Mouse (Mus musculus): ENCODE results near the gene Tmtc4. TPM values are rescaled to one million over a fixed set of nuclear protein-coding genes. Genes with fewer than 3 reads are reported as not detected.

The Tmtc4 gene
- 28.5 and 29.0 TPM in 2 replicates for polyA plus RNA-seq (2016; fragmentation: Nextera tagmentation; extraction: Ambion mirVana)

GRCm38 (mm10) chr14:122983226-122984215 is at the start of gene Tmtc4:
TSS of gene Tmtc4 (minus strand) at chr14:122984035.
- Histone ChIP-seq H3K27ac (peak within 1 kb of the TSS; percentile 97), H3K4me1 (replicated peaks) (peaks cover 36% of the 10 kb centered on the region), H3K9me3 (no peaks in the 10 kb centered on the region), H3K36me3 (no peaks in the 10 kb centered on the region), H3K4me3 (peak within 1 kb of the TSS; percentile 87), H3K27me3 (ENCODE audit: insufficient read depth, poor library complexity, severe bottlenecking) (no peaks in the 10 kb centered on the region)
- peak; percentile 96 for DNase-seq (ENCODE audit: low spot score)
- under 1% methylated on average over 53 of the region's 54 CpGs for WGBS

GRCm38 (mm10) chr14:123032435-123032834 is 48.6 kb upstream of the Tmtc4 start:
- Histone ChIP-seq H3K27ac (no peak overlapping the region), H3K4me1 (replicated peaks) (0 out of 2 replicates have a peak, but pooled peaks cover 3% of the 10 kb centered on the region), H3K27me3 (ENCODE audit: insufficient read depth, poor library complexity, severe bottlenecking) (no peaks in the 10 kb centered on the region), H3K4me3 (no peak overlapping the region), H3K9me3 (no peaks in the 10 kb centered on the region), H3K36me3 (no peaks in the 10 kb centered on the region)
- DNase-seq (ENCODE audit: low spot score): no peak
- WGBS: 91% methylated on average over 1 of the region's 1 CpGs

GRCm38 (mm10) chr14:123027876-123028275 is 44.0 kb upstream of the Tmtc4 start:
- H3K27me3 ChIP-seq (ENCODE audit: insufficient read depth, poor library complexity, severe bottlenecking): no peaks in the 10 kb centered on the region
- H3K4me3 ChIP-seq: no peak overlapping the region
- WGBS: 66% methylated on average over 2 of the region's 2 CpGs
- no peak overlapping the region for H3K27ac ChIP-seq
- H3K36me3 ChIP-seq: no peaks in the 10 kb centered on the region
- H3K9me3 ChIP-seq: no peaks in the 10 kb centered on the region
- 0 out of 2 replicates have a peak, but pooled peaks cover 3% of the 10 kb centered on the region for H3K4me1 ChIP-seq (replicated peaks)
- DNase-seq (ENCODE audit: low spot score): no peak

- H3K27ac ChIP-seq: no peak overlapping the region
- no peak overlapping the region for H3K4me3 ChIP-seq
- 0 out of 2 replicates have a peak, but pooled peaks cover 3% of the 10 kb centered on the region for H3K4me1 ChIP-seq (replicated peaks)
- no peaks in the 10 kb centered on the region for H3K9me3 ChIP-seq
- DNase-seq (ENCODE audit: low spot score): no peak
- no peaks in the 10 kb centered on the region for H3K36me3 ChIP-seq
- no peaks in the 10 kb centered on the region for H3K27me3 ChIP-seq (ENCODE audit: insufficient read depth, poor library complexity, severe bottlenecking)
Measured at GRCm38 (mm10) chr14:123022981-123023380, 39.1 kb upstream of the Tmtc4 start.

DNA sequence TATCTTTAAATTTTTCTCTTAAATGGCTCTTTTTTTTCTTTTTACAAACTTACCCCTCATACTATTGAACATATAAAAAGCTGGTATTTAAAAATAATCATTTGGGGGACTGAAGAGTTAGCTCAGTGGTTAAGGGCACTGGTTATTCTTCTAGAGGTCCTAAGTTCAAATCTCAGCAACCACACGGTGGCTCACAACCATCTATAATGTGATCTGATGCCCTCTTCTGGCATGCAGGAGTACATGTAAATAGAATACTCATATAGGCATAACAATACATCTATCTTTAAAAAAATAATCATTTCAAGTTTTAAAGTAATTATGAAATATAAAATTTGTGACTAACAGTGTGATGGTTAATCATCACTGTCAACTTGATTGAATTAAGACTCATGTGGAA is 32.5 kb upstream of the Tmtc4 start:
- Histone ChIP-seq H3K4me3 (no peak overlapping the region), H3K27me3 (ENCODE audit: insufficient read depth, poor library complexity, severe bottlenecking) (no peaks in the 10 kb centered on the region), H3K36me3 (no peaks in the 10 kb centered on the region), H3K4me1 (replicated peaks) (no peaks in the 10 kb centered on the region), H3K9me3 (no peaks in the 10 kb centered on the region), H3K27ac (no peak overlapping the region)
- 80% methylated on average over 1 of the region's 1 CpGs for WGBS
- DNase-seq (ENCODE audit: low spot score): no peak

GRCm38 (mm10) chr14:123015687-123016086 is 31.9 kb upstream of the Tmtc4 start:
- Histone ChIP-seq H3K27ac (no peak overlapping the region), H3K9me3 (no peaks in the 10 kb centered on the region), H3K4me3 (no peak overlapping the region), H3K36me3 (no peaks in the 10 kb centered on the region), H3K27me3 (ENCODE audit: insufficient read depth, poor library complexity, severe bottlenecking) (no peaks in the 10 kb centered on the region), H3K4me1 (replicated peaks) (no peaks in the 10 kb centered on the region)
- WGBS: 93% methylated on average over 2 of the region's 2 CpGs
- DNase-seq (ENCODE audit: low spot score): no peak

DNA sequence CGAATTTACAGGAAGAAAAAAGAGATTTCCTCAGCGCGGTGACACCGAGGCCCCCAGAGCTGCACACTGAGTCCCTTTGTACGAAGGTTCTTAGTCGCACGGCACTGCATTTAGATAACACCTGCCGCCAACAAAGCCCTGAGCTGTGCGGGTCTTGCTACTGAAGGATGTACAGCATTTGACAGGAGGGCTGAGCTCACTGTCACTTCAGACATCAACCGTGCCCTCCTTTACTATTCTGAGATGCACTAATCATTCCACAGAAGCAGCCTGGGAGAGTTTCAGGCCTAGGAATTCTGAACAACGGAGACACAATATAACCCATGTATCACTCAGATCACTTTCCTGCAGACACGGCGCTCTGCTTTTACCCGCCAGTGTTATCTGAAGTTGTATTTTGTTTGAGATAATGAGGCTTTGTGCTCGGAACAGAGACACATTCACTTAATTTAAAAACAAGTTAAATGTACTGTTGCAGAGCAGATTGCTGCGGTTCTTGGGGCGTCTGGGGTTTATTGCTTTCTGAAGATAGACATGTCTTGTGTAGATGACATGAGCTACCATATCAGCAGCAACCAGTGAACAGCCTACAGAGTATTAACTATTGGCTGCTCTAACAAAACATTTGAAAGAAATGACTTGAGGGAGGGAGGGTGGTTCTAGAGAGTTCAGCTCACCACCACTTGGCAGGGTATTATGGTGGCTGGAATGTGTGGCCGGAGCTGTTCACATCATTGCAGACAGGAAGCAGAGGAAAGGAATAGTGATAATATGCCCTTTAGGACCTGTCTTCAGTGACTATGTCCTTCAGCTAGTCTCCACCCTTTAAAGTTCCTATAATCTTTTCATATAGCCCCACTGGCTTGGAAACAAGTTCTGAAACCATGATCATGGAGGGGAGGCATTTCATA is 25.5 kb upstream of the Tmtc4 start:
- 77% methylated on average over 18 of the region's 18 CpGs for WGBS
- H3K4me1 ChIP-seq (replicated peaks): no peaks in the 10 kb centered on the region
- no peaks in the 10 kb centered on the region for H3K36me3 ChIP-seq
- no peak overlapping the region for H3K27ac ChIP-seq
- no peaks in the 10 kb centered on the region for H3K9me3 ChIP-seq
- H3K4me3 ChIP-seq: no peak overlapping the region
- DNase-seq (ENCODE audit: low spot score): no peak
- no peaks in the 10 kb centered on the region for H3K27me3 ChIP-seq (ENCODE audit: insufficient read depth, poor library complexity, severe bottlenecking)

DNA sequence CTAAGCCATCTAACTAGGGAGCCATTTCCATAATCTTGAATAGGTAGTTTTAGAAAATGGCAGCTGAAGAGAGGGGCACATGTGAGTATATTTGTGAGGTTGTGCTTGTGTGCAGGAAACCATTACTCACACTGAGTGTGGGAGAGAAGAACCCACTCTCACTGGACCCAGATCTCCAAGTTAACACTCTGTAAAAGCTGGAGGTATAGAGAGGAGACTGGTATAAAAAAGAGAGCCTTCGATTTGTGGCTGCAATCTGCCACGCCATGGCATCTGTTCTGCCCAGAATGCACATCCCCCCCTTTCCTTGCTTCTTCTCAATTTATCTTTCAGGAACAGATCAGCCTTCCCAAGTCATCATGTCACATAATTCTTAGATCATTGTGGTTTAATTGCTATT is 24.8 kb upstream of the Tmtc4 start:
- H3K36me3 ChIP-seq: no peaks in the 10 kb centered on the region
- no peaks in the 10 kb centered on the region for H3K27me3 ChIP-seq (ENCODE audit: insufficient read depth, poor library complexity, severe bottlenecking)
- no peak for DNase-seq (ENCODE audit: low spot score)
- H3K9me3 ChIP-seq: no peaks in the 10 kb centered on the region
- H3K4me3 ChIP-seq: no peak overlapping the region
- 83% methylated on average over 2 of the region's 2 CpGs for WGBS
- no peaks in the 10 kb centered on the region for H3K4me1 ChIP-seq (replicated peaks)
- H3K27ac ChIP-seq: no peak overlapping the region

DNA sequence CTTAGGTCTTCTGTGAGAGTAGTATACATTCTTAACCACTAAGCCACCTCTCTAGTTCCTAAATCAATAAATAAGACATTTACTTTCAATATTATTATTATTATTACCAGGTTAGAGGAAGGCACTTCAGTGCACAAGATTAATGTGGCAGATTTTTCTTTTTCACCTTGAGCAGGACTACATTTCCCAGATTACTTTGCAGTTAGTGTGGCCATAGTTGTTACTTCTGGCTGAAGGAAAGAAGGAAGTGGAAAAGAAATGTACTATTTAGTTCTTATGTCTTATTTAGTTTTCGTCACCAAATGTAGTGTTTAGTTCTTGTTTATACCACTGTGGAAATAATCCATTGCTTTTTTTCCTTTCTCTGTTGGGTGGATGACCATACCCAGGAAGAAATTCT is 19.9 kb upstream of the Tmtc4 start:
- H3K9me3 ChIP-seq: no peaks in the 10 kb centered on the region
- no peak overlapping the region for H3K4me3 ChIP-seq
- no peaks in the 10 kb centered on the region for H3K36me3 ChIP-seq
- no peak overlapping the region for H3K27ac ChIP-seq
- H3K27me3 ChIP-seq (ENCODE audit: insufficient read depth, poor library complexity, severe bottlenecking): no peaks in the 10 kb centered on the region
- H3K4me1 ChIP-seq (replicated peaks): no peaks in the 10 kb centered on the region
- 82% methylated on average over 1 of the region's 1 CpGs for WGBS
- DNase-seq (ENCODE audit: low spot score): no peak

GRCm38 (mm10) chr14:123001391-123001790 is 17.6 kb upstream of the Tmtc4 start:
- WGBS: 57% methylated on average over 3 of the region's 3 CpGs
- H3K4me3 ChIP-seq: no peak overlapping the region
- H3K9me3 ChIP-seq: no peaks in the 10 kb centered on the region
- H3K27ac ChIP-seq: no peak overlapping the region
- H3K36me3 ChIP-seq: no peaks in the 10 kb centered on the region
- no peaks in the 10 kb centered on the region for H3K27me3 ChIP-seq (ENCODE audit: insufficient read depth, poor library complexity, severe bottlenecking)
- H3K4me1 ChIP-seq (replicated peaks): no peaks in the 10 kb centered on the region
- no peak for DNase-seq (ENCODE audit: low spot score)

GRCm38 (mm10) chr14:122997465-122997864 is 13.6 kb upstream of the Tmtc4 start:
- DNase-seq (ENCODE audit: low spot score): no peak
- WGBS: 76% methylated on average over 1 of the region's 1 CpGs
- Histone ChIP-seq H3K36me3 (no peaks in the 10 kb centered on the region), H3K27me3 (ENCODE audit: insufficient read depth, poor library complexity, severe bottlenecking) (no peaks in the 10 kb centered on the region), H3K4me1 (replicated peaks) (no peaks in the 10 kb centered on the region), H3K4me3 (no peak overlapping the region), H3K27ac (no peak overlapping the region), H3K9me3 (no peaks in the 10 kb centered on the region)

- Histone ChIP-seq H3K4me1 (replicated peaks) (no peaks in the 10 kb centered on the region), H3K36me3 (no peaks in the 10 kb centered on the region), H3K4me3 (no peak overlapping the region), H3K27me3 (ENCODE audit: insufficient read depth, poor library complexity, severe bottlenecking) (no peaks in the 10 kb centered on the region), H3K9me3 (no peaks in the 10 kb centered on the region), H3K27ac (no peak overlapping the region)
- WGBS: 89% methylated on average over 2 of the region's 2 CpGs
- no peak for DNase-seq (ENCODE audit: low spot score)
Measured at GRCm38 (mm10) chr14:122993935-122994334, 10.1 kb upstream of the Tmtc4 start.

- H3K4me1 ChIP-seq (replicated peaks): no peaks in the 10 kb centered on the region
- H3K4me3 ChIP-seq: no peak overlapping the region
- WGBS: 65% methylated on average over 6 of the region's 6 CpGs
- no peak for DNase-seq (ENCODE audit: low spot score)
- no peaks in the 10 kb centered on the region for H3K36me3 ChIP-seq
- H3K9me3 ChIP-seq: no peaks in the 10 kb centered on the region
- no peaks in the 10 kb centered on the region for H3K27me3 ChIP-seq (ENCODE audit: insufficient read depth, poor library complexity, severe bottlenecking)
- no peak overlapping the region for H3K27ac ChIP-seq
Measured at GRCm38 (mm10) chr14:122992937-122993336, 9.1 kb upstream of the Tmtc4 start.
